Mouse (Mus musculus): ENCODE measurements around the gene Parp14. TPM values are rescaled to one million over a fixed set of nuclear protein-coding genes. Genes with fewer than 3 reads are reported as not detected.
A peak's percentile ranks its signal among the peaks of the same experiment; 100 is the strongest.

Parp14 gene
- total and polyA plus RNA-seq, 3 experiments = 3.9 to 6.4 (median 6.0) TPM

DNA sequence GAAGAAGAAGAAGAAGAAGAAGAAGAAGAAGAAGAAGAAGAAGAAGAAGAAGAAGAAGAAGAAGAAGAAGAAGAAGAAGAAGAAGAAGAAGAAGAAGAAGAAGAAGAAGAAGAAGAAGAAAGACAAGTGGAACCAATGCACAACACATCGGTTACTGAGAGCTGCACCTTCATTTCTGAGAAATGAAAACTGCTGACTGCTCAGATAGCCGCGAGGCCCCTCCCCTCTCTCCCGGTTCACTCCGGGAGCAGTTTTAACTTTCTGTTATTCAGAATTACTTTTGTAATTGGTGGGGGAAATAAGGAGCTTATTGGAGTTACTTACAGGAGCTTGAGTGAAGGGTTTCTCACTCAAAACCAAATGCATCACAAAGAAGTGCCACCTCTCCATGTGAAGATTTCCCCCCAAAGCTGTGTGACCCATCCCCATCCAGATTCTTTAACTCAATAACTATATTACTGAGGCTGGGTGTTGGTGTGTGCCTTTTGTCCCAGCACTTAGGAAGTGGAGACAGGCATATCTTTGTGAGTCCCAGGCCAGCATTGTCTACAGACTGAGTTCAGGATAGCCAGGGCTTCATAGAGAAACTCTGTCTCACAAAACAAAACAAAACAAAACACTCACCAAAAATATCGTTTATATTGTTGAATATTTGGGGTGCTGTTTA is 34.6 kb upstream of the Parp14 start:
- Histone ChIP-seq H3K27me3 (replicated peaks) (no peaks in the 10 kb centered on the region), H3K4me2 (ENCODE audit: insufficient read depth, low read depth, poor library complexity, severe bottlenecking) (peak overlapping the region; percentile 72), H3K27ac (ENCODE audit: insufficient read depth, low read depth) (no peak overlapping the region), H3K79me2 (replicated peaks; ENCODE audit: control insufficient read depth, extremely low read depth, insufficient read depth, poor library complexity, severe bottlenecking) (no peaks in the 10 kb centered on the region), H3K4me3 (replicated peaks in 1 of 3; ENCODE audit: low read depth in 2 of 3, low read length in 2 of 3, poor library complexity in 1 of 3) (no peak overlapping the region), H3K9me3 (replicated peaks; ENCODE audit: low read length) (peaks cover 30% of the 10 kb centered on the region), H3K9ac (ENCODE audit: insufficient read depth, low read depth) (no peak overlapping the region), H3K4me1 (ENCODE audit: control insufficient read depth in 1 of 2, insufficient read depth in 2 of 2) (peaks cover 6 to 37% of the 10 kb centered on the region in 2 experiments; a peak in 3 of 4 replicates), H3K36me3 (replicated peaks in 1 of 2; ENCODE audit: control insufficient read depth in 1 of 2, insufficient read depth in 1 of 2, low read length in 1 of 2) (no peaks in the 10 kb centered on the region)
- TF ChIP-seq HCFC1 (IDR thresholded peaks at IDR 0.05; ENCODE audit: low read depth, low read length) = no peak
- TF ChIP-seq ZKSCAN1 (IDR thresholded peaks at IDR 0.05; ENCODE audit: borderline replicate concordance, low read depth, low read length) = no peak
- no peak for TF ChIP-seq RCOR1 (conservative IDR thresholded peaks at IDR 0.05; ENCODE audit: low read depth, low read length)
- no peak for TF ChIP-seq JUND (conservative IDR thresholded peaks at IDR 0.05; ENCODE audit: low read depth, low read length)
- no peak for TF ChIP-seq CTCF (conservative IDR thresholded peaks at IDR 0.05 in 1 of 2, IDR thresholded peaks at IDR 0.05 in 1 of 2; ENCODE audit: low read depth in 2 of 2, low read length in 2 of 2)
- no peak for TF ChIP-seq EP300 (IDR thresholded peaks at IDR 0.05; ENCODE audit: low read length)
- TF ChIP-seq ZNF384 (IDR thresholded peaks at IDR 0.05; ENCODE audit: low read depth, low read length) = no peak
- TF ChIP-seq IRF4 (IDR thresholded peaks at IDR 0.05; ENCODE audit: low read depth, low read length) = peak; percentile 46; the same call in 1 of the 2 replicates
- 0 out of 2 replicates have a peak, but pooled peaks have one; percentile 50 for TF ChIP-seq MAZ (IDR thresholded peaks at IDR 0.05; ENCODE audit: low read depth, low read length)
- TF ChIP-seq MAX (IDR thresholded peaks at IDR 0.05; ENCODE audit: low read length) = no peak
- TF ChIP-seq NRF1 (IDR thresholded peaks at IDR 0.05; ENCODE audit: low read depth, low read length) = no peak
- peak; percentile 88 for TF ChIP-seq MAFK (IDR thresholded peaks at IDR 0.05; ENCODE audit: insufficient replicate concordance, low read length)
- in situ Hi-C loops (cut with MboI; ENCODE audit: low pct_ligation_motif_present, low pct_unique_long_range_greater_than_20kb, low sequenced_read_pairs) (no loop called here), dilution Hi-C loops (cut with MboI; ENCODE audit: extremely low pct_ligation_motif_present, extremely low pct_unique_long_range_greater_than_20kb, low sequenced_read_pairs) (no loop called here)
- DNase-seq (ENCODE audit: extremely low read depth) = no peak

DNA sequence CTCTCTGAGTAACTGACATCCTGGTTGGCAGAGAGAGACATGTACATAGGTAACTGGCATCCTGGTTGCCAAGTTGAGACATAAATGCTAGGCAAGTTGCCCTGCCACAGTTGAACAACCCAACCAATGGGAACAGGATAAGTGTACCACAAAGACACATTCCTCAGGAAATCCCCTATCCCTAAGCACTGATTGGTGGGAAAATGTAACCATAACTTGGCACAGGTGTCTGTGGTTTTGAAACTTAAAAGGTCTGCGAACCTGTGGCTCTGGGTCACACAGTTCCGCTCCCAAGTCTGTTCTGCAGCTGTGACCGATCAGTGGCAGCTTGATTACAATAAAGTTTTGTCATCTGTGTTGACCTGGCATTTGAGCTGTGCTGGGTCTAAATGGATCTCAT is 34.0 kb upstream of the Parp14 start:
- H3K9ac ChIP-seq (ENCODE audit: insufficient read depth, low read depth) = no peak overlapping the region
- peaks cover 30% of the 10 kb centered on the region for H3K9me3 ChIP-seq (replicated peaks; ENCODE audit: low read length)
- H3K36me3 ChIP-seq (replicated peaks in 1 of 2; ENCODE audit: control insufficient read depth in 1 of 2, insufficient read depth in 1 of 2, low read length in 1 of 2) = no peaks in the 10 kb centered on the region
- dilution Hi-C loops (cut with MboI; ENCODE audit: extremely low pct_ligation_motif_present, extremely low pct_unique_long_range_greater_than_20kb, low sequenced_read_pairs) = no loop called here
- peaks cover 6 to 37% of the 10 kb centered on the region in 2 experiments; a peak in 3 of 4 replicates for H3K4me1 ChIP-seq (ENCODE audit: control insufficient read depth in 1 of 2, insufficient read depth in 2 of 2)
- TF ChIP-seq TCF12 (IDR thresholded peaks at IDR 0.05; ENCODE audit: low read depth, low read length) (peak; percentile 36; the same call in 1 of the 2 replicates), USF1 (IDR thresholded peaks at IDR 0.05; ENCODE audit: low read depth, low read length) (no peak)
- no peaks in the 10 kb centered on the region for H3K27me3 ChIP-seq (replicated peaks)
- no peak overlapping the region for H3K27ac ChIP-seq (ENCODE audit: insufficient read depth, low read depth)
- in situ Hi-C loops (cut with MboI; ENCODE audit: low pct_ligation_motif_present, low pct_unique_long_range_greater_than_20kb, low sequenced_read_pairs) = no loop called here
- H3K79me2 ChIP-seq (replicated peaks; ENCODE audit: control insufficient read depth, extremely low read depth, insufficient read depth, poor library complexity, severe bottlenecking) = no peaks in the 10 kb centered on the region
- H3K4me3 ChIP-seq (replicated peaks in 1 of 3; ENCODE audit: low read depth in 2 of 3, low read length in 2 of 3, poor library complexity in 1 of 3) = no peak overlapping the region
- peak; percentile 57 for DNase-seq (ENCODE audit: extremely low read depth)
- 0 out of 2 replicates have a peak overlapping the region, but pooled peaks have one; percentile 43 for H3K4me2 ChIP-seq (ENCODE audit: insufficient read depth, low read depth, poor library complexity, severe bottlenecking)
